Mouse (Mus musculus) midbrain, embryonic 14.5 days (tissue): ENCODE measurements around the gene Theg. TPM values are rescaled to one million over a fixed set of nuclear protein-coding genes. Genes with fewer than 3 reads are reported as not detected.

Experiments used
- ATAC-seq: fragments of 200-750 bp; cut with Nextera tagmentation; 2 replicates; pipeline ENCODE4 v1.8.0; 2017; ENCODE audit warnings: moderate number of reproducible peaks, moderate library complexity; ENCODE audit not compliant: low FRiP score, low TSS enrichment
- DNase-seq: peaks from one replicate; pipeline ENCODE4 v3.0.0-alpha.2; 2015
- H3K27ac ChIP-seq: fragments of 300-500 bp; sonication (generic); replicated peaks from 2 replicates; pipeline ENCODE4 v1.5.1; 2014; ENCODE audit warnings: mild to moderate bottlenecking, low read depth, low read length, moderate library complexity
- H3K27me3 ChIP-seq: fragments of 300-500 bp; sonication (generic); 2 replicates; pipeline ENCODE4 v1.6.1; 2014; ENCODE audit warnings: low read length, control low read depth, mixed read lengths; ENCODE audit not compliant: control insufficient read depth, insufficient read depth
- H3K36me3 ChIP-seq: fragments of 300-500 bp; sonication (generic); 2 replicates; pipeline ENCODE4 v1.6.1; 2014; ENCODE audit warnings: low read length, control low read depth; ENCODE audit not compliant: control insufficient read depth, insufficient read depth
- H3K4me1 ChIP-seq: fragments of 300-500 bp; sonication (generic); 2 replicates; pipeline ENCODE4 v1.6.1; 2014; ENCODE audit warnings: mild to moderate bottlenecking, antibody characterized with exemption, low read length, control low read depth; ENCODE audit not compliant: control insufficient read depth, insufficient read depth
- H3K4me2 ChIP-seq: fragments of 300-500 bp; sonication (generic); 2 replicates; pipeline ENCODE4 v1.6.1; 2014; ENCODE audit warnings: mild to moderate bottlenecking, low read length, moderate library complexity
- H3K4me3 ChIP-seq: fragments of 300-500 bp; sonication (generic); replicated peaks from 2 replicates; pipeline ENCODE4 v1.5.1; 2014; ENCODE audit warnings: low read depth, low read length
- H3K9ac ChIP-seq: fragments of 300-500 bp; sonication (generic); replicated peaks from 2 replicates; pipeline ENCODE4 v1.6.1; 2014; ENCODE audit warnings: mild to moderate bottlenecking, low read length, moderate library complexity
- H3K9me3 ChIP-seq: fragments of 300-500 bp; sonication (generic); 2 replicates; pipeline ENCODE4 v1.6.1; 2016; ENCODE audit warnings: low read length, control low read depth, mixed read lengths; ENCODE audit not compliant: control insufficient read depth
- WGBS: fragments of 180-500 bp; shearing (Covaris S2); extraction: QIAGEN DNeasy Blood & Tissue Kit; methylation state at CpG from one replicate; pipeline ENCODE4 v1.1.7; 2014; 5-methylcytosine and 5-hydroxymethylcytosine counted together
- polyA plus RNA-seq: library from polyadenylated mRNA; unstranded; fragments of >200 nt; fragmentation: Nextera tagmentation; extraction: Ambion mirVana; gene quantifications from 2 replicates; pipeline ENCODE4 v1.2.1, GENCODE M21; 2014

Theg gene
- polyA plus RNA-seq, 1 experiment from 2014 or later = not detected

DNA sequence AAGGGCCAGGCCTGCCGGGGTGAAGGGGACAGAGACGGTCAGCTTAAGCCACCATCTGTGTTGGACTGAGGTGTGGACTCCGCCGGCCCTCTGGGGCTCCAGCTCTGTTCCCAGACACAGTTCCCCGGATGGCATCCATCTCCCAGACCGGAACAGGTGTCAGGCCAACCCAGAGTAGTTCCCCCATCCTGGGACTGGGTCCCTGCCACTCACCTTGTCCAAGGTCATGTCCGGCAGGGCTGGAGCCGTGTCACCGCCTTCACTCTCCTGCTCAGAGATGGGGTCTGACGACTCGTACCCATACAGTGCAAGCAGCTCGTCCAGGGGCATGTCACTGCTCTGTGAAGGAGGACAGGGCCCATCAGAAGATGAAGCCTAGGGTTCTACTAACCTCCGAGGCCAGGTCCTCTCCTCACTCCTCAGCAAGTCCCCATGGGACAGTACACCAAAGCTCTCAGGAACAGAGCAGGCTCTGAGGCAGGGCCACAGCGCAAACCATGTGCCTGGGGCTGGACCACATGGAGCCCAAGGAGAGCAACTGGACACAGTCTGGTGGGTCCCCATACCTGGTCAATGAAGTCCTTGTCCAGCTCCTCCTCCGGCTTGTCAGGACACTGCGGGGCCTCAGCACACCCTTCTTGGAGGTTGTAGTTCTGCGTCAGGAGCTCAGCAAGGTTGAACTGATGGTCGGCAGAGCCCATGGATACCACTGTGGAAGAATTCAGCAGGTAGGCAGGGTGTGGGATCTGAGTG is 38.0 kb downstream of the Theg start:
- no peak overlapping the region for H3K4me2 ChIP-seq
- H3K36me3 ChIP-seq = peaks cover 66% of the 10 kb centered on the region
- H3K4me3 ChIP-seq = no peak overlapping the region
- H3K27ac ChIP-seq = no peak overlapping the region
- no peaks in the 10 kb centered on the region for H3K9me3 ChIP-seq
- 97% methylated on average over 18 of the region's 18 CpGs for WGBS
- peaks cover 11% of the 10 kb centered on the region for H3K4me1 ChIP-seq
- no peaks in the 10 kb centered on the region for H3K27me3 ChIP-seq
- DNase-seq = no peak
- no peak overlapping the region for H3K9ac ChIP-seq
- no peak for ATAC-seq

- Histone ChIP-seq H3K4me3 (no peak overlapping the region), H3K4me1 (peaks cover 5% of the 10 kb centered on the region), H3K36me3 (peaks cover 72% of the 10 kb centered on the region), H3K9me3 (no peaks in the 10 kb centered on the region), H3K4me2 (no peak overlapping the region), H3K9ac (no peak overlapping the region), H3K27ac (no peak overlapping the region), H3K27me3 (no peaks in the 10 kb centered on the region)
- DNase-seq (no peak), ATAC-seq (no peak)
- WGBS = 97% methylated on average over 5 of the region's 5 CpGs
Observed at GRCm38 (mm10) chr10:79548546-79548945, 38.6 kb downstream of the Theg start.

- WGBS = 85% methylated on average over 5 of the region's 5 CpGs
- H3K36me3 ChIP-seq = peaks cover 85% of the 10 kb centered on the region
- no peak for DNase-seq
Observed at GRCm38 (mm10) chr10:79547148-79547675, 39.9 kb downstream of the Theg start.

GRCm38 (mm10) chr10:79546483-79546882 is 40.6 kb downstream of the Theg start:
- Histone ChIP-seq H3K27me3 (no peaks in the 10 kb centered on the region), H3K9me3 (no peaks in the 10 kb centered on the region), H3K9ac (no peak overlapping the region), H3K4me3 (no peak overlapping the region), H3K4me2 (no peak overlapping the region), H3K27ac (no peak overlapping the region), H3K4me1 (no peaks in the 10 kb centered on the region), H3K36me3 (peaks cover 93% of the 10 kb centered on the region)
- DNase-seq (no peak), ATAC-seq (no peak)
- 93% methylated on average over 11 of the region's 11 CpGs for WGBS

More at GRCm38 (mm10) chr10:79547148-79547675, 39.9 kb downstream of the Theg start:
- ATAC-seq = no peak
- no peaks in the 10 kb centered on the region for H3K27me3 ChIP-seq
- H3K9me3 ChIP-seq = no peaks in the 10 kb centered on the region
- no peak overlapping the region for H3K9ac ChIP-seq
- no peak overlapping the region for H3K4me3 ChIP-seq
- no peaks in the 10 kb centered on the region for H3K4me1 ChIP-seq
- H3K4me2 ChIP-seq = no peak overlapping the region
- no peak overlapping the region for H3K27ac ChIP-seq

DNA sequence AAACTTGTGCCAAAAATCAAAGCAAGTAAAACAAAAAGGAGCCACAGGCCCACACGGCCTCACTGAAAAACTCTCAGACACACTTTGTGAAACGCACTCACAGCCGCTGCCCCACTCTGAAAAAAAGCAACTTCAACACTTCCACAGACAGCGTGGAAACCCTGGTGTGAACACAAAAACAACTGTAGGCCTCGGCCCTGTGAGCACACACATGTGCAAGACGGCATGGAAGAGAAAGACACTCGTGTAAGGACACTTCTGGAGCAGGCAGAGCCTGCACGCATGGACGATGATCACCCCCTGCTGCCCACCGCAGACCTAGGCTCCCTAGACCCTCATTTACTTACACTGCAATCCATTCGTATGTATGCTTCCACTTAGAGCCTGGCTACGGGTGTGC is 41.2 kb downstream of the Theg start:
- no peak for DNase-seq
- no peaks in the 10 kb centered on the region for H3K9me3 ChIP-seq
- H3K4me2 ChIP-seq = no peak overlapping the region
- H3K36me3 ChIP-seq = peaks cover 98% of the 10 kb centered on the region
- H3K9ac ChIP-seq = no peak overlapping the region
- WGBS = 92% methylated on average over 12 of the region's 12 CpGs
- H3K4me3 ChIP-seq = no peak overlapping the region
- H3K4me1 ChIP-seq = no peaks in the 10 kb centered on the region
- H3K27ac ChIP-seq = no peak overlapping the region
- no peaks in the 10 kb centered on the region for H3K27me3 ChIP-seq
- ATAC-seq = no peak

DNA sequence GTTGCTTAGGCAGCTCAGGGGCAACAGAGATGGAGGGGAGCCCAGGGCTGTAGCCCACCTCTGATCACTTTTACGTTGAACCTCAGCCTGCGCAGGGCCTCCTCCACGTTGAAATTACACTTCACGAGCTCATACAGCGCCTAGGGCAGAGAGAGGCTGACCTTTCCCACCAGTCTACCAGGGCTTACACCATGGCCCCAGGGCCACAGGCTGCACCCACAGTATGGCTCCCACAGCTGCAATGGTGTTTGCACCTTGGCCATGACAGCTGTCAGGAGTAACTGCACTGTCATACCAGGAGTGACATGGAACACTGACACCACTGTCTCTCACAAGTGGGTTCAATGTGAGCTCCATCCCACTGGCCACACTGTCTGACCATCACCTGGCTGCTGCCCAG is 42.5 kb downstream of the Theg start:
- ATAC-seq (no peak), DNase-seq (no peak)
- Histone ChIP-seq H3K9ac (no peak overlapping the region), H3K36me3 (peaks cover 100% of the 10 kb centered on the region), H3K4me2 (no peak overlapping the region), H3K4me3 (no peak overlapping the region), H3K4me1 (no peaks in the 10 kb centered on the region), H3K27ac (no peak overlapping the region), H3K27me3 (no peaks in the 10 kb centered on the region), H3K9me3 (no peaks in the 10 kb centered on the region)
- 96% methylated on average over 5 of the region's 5 CpGs for WGBS

- no peak overlapping the region for H3K4me2 ChIP-seq
- no peak overlapping the region for H3K27ac ChIP-seq
- peaks cover 100% of the 10 kb centered on the region for H3K36me3 ChIP-seq
- 88% methylated on average over 9 of the region's 9 CpGs for WGBS
- no peaks in the 10 kb centered on the region for H3K27me3 ChIP-seq
- H3K9ac ChIP-seq = no peak overlapping the region
- H3K4me1 ChIP-seq = no peaks in the 10 kb centered on the region
- no peak for DNase-seq
- ATAC-seq = no peak
- no peaks in the 10 kb centered on the region for H3K9me3 ChIP-seq
- H3K4me3 ChIP-seq = no peak overlapping the region
Observed at GRCm38 (mm10) chr10:79543884-79544597, 43.1 kb downstream of the Theg start.

GRCm38 (mm10) chr10:79542171-79542570 is 45.0 kb downstream of the Theg start:
- H3K9me3 ChIP-seq = no peaks in the 10 kb centered on the region
- H3K4me1 ChIP-seq = no peaks in the 10 kb centered on the region
- H3K27me3 ChIP-seq = no peaks in the 10 kb centered on the region
- H3K27ac ChIP-seq = no peak overlapping the region
- H3K4me3 ChIP-seq = no peak overlapping the region
- WGBS = 95% methylated on average over 11 of the region's 11 CpGs
- peaks cover 91% of the 10 kb centered on the region for H3K36me3 ChIP-seq
- DNase-seq = no peak
- no peak for ATAC-seq
- no peak overlapping the region for H3K9ac ChIP-seq
- H3K4me2 ChIP-seq = no peak overlapping the region
